Mouse (Mus musculus) cerebellum, adult 2 months (tissue): ENCODE results near the gene Id3.

Experiments
- CTCF ChIP-seq: fragments of 200-500 bp; IDR thresholded peaks from 2 replicates; pipeline ENCODE4 v1.5.1; 2011; ENCODE audit warnings: low read depth, mild to moderate bottlenecking, control low read depth, low read length, moderate library complexity, borderline replicate concordance; ENCODE audit not compliant: insufficient read depth
- POLR2A ChIP-seq: fragments of 200-500 bp; IDR thresholded peaks from 2 replicates; pipeline ENCODE4 v1.6.1; 2011; ENCODE audit warnings: low read length, control low read depth, borderline replicate concordance; ENCODE audit not compliant: insufficient read depth

GRCm38 (mm10) chr4:136145991-136146711 lies 2.9 kb downstream of the Id3 start:
- TF ChIP-seq POLR2A (no peak), CTCF (no peak)
